9 mouse cellular contexts compared by ENCODE assay signal in the genomic region with DNA sequence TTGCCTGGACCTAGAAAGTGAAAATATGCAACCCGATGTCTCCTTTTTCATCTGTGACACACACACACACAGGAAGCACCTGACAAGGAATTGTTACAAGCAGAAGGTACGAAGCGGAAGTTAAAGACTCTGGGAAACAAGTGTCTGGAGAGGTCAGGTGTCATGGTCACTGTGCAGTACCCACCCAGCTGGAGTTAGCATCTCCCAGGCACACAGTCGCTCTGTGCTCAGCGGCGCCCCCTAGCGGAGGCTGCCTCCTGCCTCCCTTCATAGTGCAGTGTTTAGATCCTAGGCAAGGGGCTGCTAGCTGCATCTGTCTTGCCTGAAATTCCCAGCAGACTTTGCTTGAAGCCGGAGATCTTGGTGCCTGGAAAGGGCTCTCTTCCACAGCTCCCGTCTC. TPM values are rescaled to one million over a fixed set of nuclear protein-coding genes. Genes with fewer than 3 reads are reported as not detected.
DNase-seq lines count a peak whose midpoint lies in the region; ATAC-seq and TF ChIP-seq lines count a peak whose summit lies in the region.
"Had no signal": no experiment of that assay in that cellular context is flagged by ENCODE, and none has a peak within 500 bp of the region (broad histone marks: within the 10 kb centered on the region; RNA-seq: fewer than 3 reads in every experiment).

No protein-coding gene starts in this region.

- DNase-seq in embryo, embryonic 10 days (ENCODE audit: low spot score), result peak; percentile 55
- DNase-seq in embryo, embryonic 10.5 days (ENCODE audit: low spot score), result no peak
- DNase-seq in midbrain, embryonic 11.5 days (ENCODE audit: low spot score, missing footprints), result peak; percentile 91
- peak; percentile 22 to 42 for DNase-seq in adrenal gland, postnatal 4 days (ENCODE audit: low spot score in 2 of 2)
- DNase-seq in kidney, postnatal 4 days, result peak; percentile 68 to 70
- DNase-seq in spleen, adult 2 months (ENCODE audit: low read depth in 1 of 2, low spot score in 2 of 2), result peak in 1 of 2 experiments; percentile 56

- H3K9ac ChIP-seq in midbrain, embryonic 11.5 days (ENCODE audit: low read length), result no peak overlapping the region
- no peak overlapping the region for H3K9ac ChIP-seq in midbrain, embryonic 16.5 days (ENCODE audit: low read depth, low read length)
- no peak overlapping the region for H3K9ac ChIP-seq in forebrain, embryonic 15.5 days (replicated peaks)
- H3K9ac ChIP-seq: heart, embryonic 15.5 days had no signal

- TF ChIP-seq CTCF in spleen, adult 2 months (IDR thresholded peaks at IDR 0.05; ENCODE audit: extremely low read depth, insufficient read depth, insufficient read length, insufficient replicate concordance), result peak; percentile 87

- H3K4me3 ChIP-seq in midbrain, embryonic 11.5 days (ENCODE audit: low read depth, low read length), result no peak overlapping the region
- no peak overlapping the region for H3K4me3 ChIP-seq in midbrain, embryonic 16.5 days (ENCODE audit: low read depth, low read length)
- H3K4me3 ChIP-seq in spleen, adult 2 months (ENCODE audit: extremely low read depth, insufficient read depth, insufficient read length), result no peak overlapping the region
- no peak overlapping the region for H3K4me3 ChIP-seq in forebrain, embryonic 15.5 days
- H3K4me3 ChIP-seq: heart, embryonic 15.5 days had no signal

- TF ChIP-seq POLR2A in spleen, adult 2 months (IDR thresholded peaks at IDR 0.05; ENCODE audit: low read depth, low read length), result no peak

- H3K27me3 ChIP-seq in midbrain, embryonic 11.5 days (ENCODE audit: control insufficient read depth, insufficient read depth, low read length), result no peaks in the 10 kb centered on the region
- H3K27me3 ChIP-seq in midbrain, embryonic 16.5 days (ENCODE audit: control insufficient read depth, insufficient read depth, low read depth, low read length), result no peaks in the 10 kb centered on the region
- H3K27me3 ChIP-seq in spleen, adult 2 months (ENCODE audit: control insufficient read depth, insufficient read depth, low read length), result no peaks in the 10 kb centered on the region
- H3K27me3 ChIP-seq in forebrain, embryonic 15.5 days, result no peaks in the 10 kb centered on the region
- H3K27me3 ChIP-seq: heart, embryonic 15.5 days had no signal

- no peak for ATAC-seq in midbrain, embryonic 11.5 days (ENCODE audit: low FRiP score)
- no peak for ATAC-seq in midbrain, embryonic 16.5 days
- no peak for ATAC-seq in forebrain, embryonic 15.5 days (replicated peaks)

- no peaks in the 10 kb centered on the region for H3K9me3 ChIP-seq in midbrain, embryonic 11.5 days (ENCODE audit: control insufficient read depth, low read length)
- no peaks in the 10 kb centered on the region for H3K9me3 ChIP-seq in midbrain, embryonic 16.5 days (replicated peaks; ENCODE audit: control insufficient read depth, low read length, poor library complexity, severe bottlenecking)
- H3K9me3 ChIP-seq in forebrain, embryonic 15.5 days, result no peaks in the 10 kb centered on the region
- H3K9me3 ChIP-seq: heart, embryonic 15.5 days had no signal

- no peaks in the 10 kb centered on the region for H3K4me1 ChIP-seq in midbrain, embryonic 11.5 days (ENCODE audit: control insufficient read depth, insufficient read depth, low read length)
- no peaks in the 10 kb centered on the region for H3K4me1 ChIP-seq in midbrain, embryonic 16.5 days (ENCODE audit: control insufficient read depth, insufficient read depth, low read length)
- no peaks in the 10 kb centered on the region for H3K4me1 ChIP-seq in spleen, adult 2 months (ENCODE audit: control insufficient read depth, insufficient read depth, insufficient read length)
- H3K4me1 ChIP-seq in forebrain, embryonic 15.5 days, result no peaks in the 10 kb centered on the region
- H3K4me1 ChIP-seq: heart, embryonic 15.5 days had no signal

- no peaks in the 10 kb centered on the region for H3K36me3 ChIP-seq in midbrain, embryonic 11.5 days (ENCODE audit: control insufficient read depth, insufficient read depth, low read length)
- no peaks in the 10 kb centered on the region for H3K36me3 ChIP-seq in midbrain, embryonic 16.5 days (ENCODE audit: control insufficient read depth, insufficient read depth, low read length)
- H3K36me3 ChIP-seq in spleen, adult 2 months (ENCODE audit: control insufficient read depth, insufficient read depth, low read length), result no peaks in the 10 kb centered on the region
- H3K36me3 ChIP-seq in forebrain, embryonic 15.5 days, result no peaks in the 10 kb centered on the region
- H3K36me3 ChIP-seq: heart, embryonic 15.5 days had no signal

- WGBS in midbrain, embryonic 11.5 days, result 72% methylated on average over 9 of the region's 9 CpGs
- WGBS in midbrain, embryonic 16.5 days, result 66% methylated on average over 9 of the region's 9 CpGs
- WGBS in spleen, adult 2 months, result 52% methylated on average over 9 of the region's 9 CpGs
- WGBS in forebrain, embryonic 15.5 days, result 72% methylated on average over 9 of the region's 9 CpGs

- H3K27ac ChIP-seq in midbrain, embryonic 11.5 days (ENCODE audit: low read depth, low read length), result no peak overlapping the region
- no peak overlapping the region for H3K27ac ChIP-seq in midbrain, embryonic 16.5 days (ENCODE audit: low read length)
- no peak overlapping the region for H3K27ac ChIP-seq in spleen, adult 2 months (ENCODE audit: insufficient read depth, low read length)
- H3K27ac ChIP-seq in forebrain, embryonic 15.5 days (replicated peaks), result no peak overlapping the region
- H3K27ac ChIP-seq: heart, embryonic 15.5 days had no signal

- H3K4me2 ChIP-seq in midbrain, embryonic 11.5 days, result no peak overlapping the region
- H3K4me2 ChIP-seq in midbrain, embryonic 16.5 days (ENCODE audit: low read length), result no peak overlapping the region
- H3K4me2 ChIP-seq in forebrain, embryonic 15.5 days (replicated peaks), result no peak overlapping the region
- H3K4me2 ChIP-seq: heart, embryonic 15.5 days had no signal

RNA-seq across cellular contexts. Expression of a gene that starts 57.1 kb away (rescaled TPM):
- polyA plus RNA-seq in midbrain, embryonic 11.5 days (2014; fragmentation: Nextera tagmentation; extraction: Ambion mirVana), result 66.5 and 71.6 TPM in 2 replicates
- polyA plus RNA-seq in midbrain, embryonic 16.5 days (2015; fragmentation: Nextera tagmentation; extraction: Ambion mirVana), result 19.1 and 19.7 TPM in 2 replicates
- 100 to 1,000 TPM; 379 to 452 TPM for total RNA-seq in adrenal gland, postnatal 4 days (2021)
- 18.2 and 18.6 TPM in 2 replicates for polyA plus RNA-seq in spleen, adult 2 months (2012; rRNA removed)
- polyA plus RNA-seq in forebrain, embryonic 15.5 days (2015; fragmentation: Nextera tagmentation; extraction: Ambion mirVana), result 22.3 and 25.3 TPM in 2 replicates
